Mouse (Mus musculus) intestine, embryonic 15.5 days (tissue): ENCODE data around the gene Cdc14b. TPM values are rescaled to one million over a fixed set of nuclear protein-coding genes. Genes with fewer than 3 reads are reported as not detected.
A peak's percentile ranks its signal among the peaks of the same experiment; 100 is the strongest.

Experiments
- ATAC-seq: fragments of 200-750 bp; cut with Nextera tagmentation; 2 replicates; pipeline ENCODE4 v1.8.0; 2017; ENCODE audit warnings: moderate TSS enrichment, moderate library complexity
- H3K27ac ChIP-seq: fragments of 300-500 bp; sonication (generic); 2 replicates; pipeline ENCODE4 v1.5.1; 2015; ENCODE audit warnings: mild to moderate bottlenecking, inconsistent platforms
- H3K27me3 ChIP-seq: fragments of 300-500 bp; sonication (generic); replicated peaks from 2 replicates; pipeline ENCODE4 v1.6.1; 2015; ENCODE audit warnings: inconsistent platforms
- H3K36me3 ChIP-seq: fragments of 300-500 bp; sonication (generic); 2 replicates; pipeline ENCODE4 v1.6.1; 2015; ENCODE audit warnings: inconsistent platforms
- H3K4me1 ChIP-seq: fragments of 300-500 bp; sonication (generic); replicated peaks from 2 replicates; pipeline ENCODE4 v1.6.1; 2015; ENCODE audit warnings: inconsistent platforms
- H3K4me2 ChIP-seq: fragments of 300-500 bp; sonication (generic); replicated peaks from 2 replicates; pipeline ENCODE4 v1.6.1; 2015; ENCODE audit warnings: mild to moderate bottlenecking, inconsistent platforms
- H3K4me3 ChIP-seq: fragments of 300-500 bp; sonication (generic); replicated peaks from 2 replicates; pipeline ENCODE4 v1.5.1; 2015; ENCODE audit warnings: inconsistent platforms
- H3K9ac ChIP-seq: fragments of 300-500 bp; sonication (generic); 2 replicates; pipeline ENCODE4 v1.6.1; 2015; ENCODE audit warnings: inconsistent platforms
- H3K9me3 ChIP-seq: fragments of 300-500 bp; sonication (generic); 2 replicates; pipeline ENCODE4 v1.6.1; 2016; ENCODE audit warnings: inconsistent platforms
- WGBS: fragments of 180-500 bp; shearing (Covaris S2); methylation state at CpG from one replicate; pipeline ENCODE4 v1.1.7; 2015; 5-methylcytosine and 5-hydroxymethylcytosine counted together
- polyA plus RNA-seq: library from polyadenylated mRNA; unstranded; fragments of >200 nt; fragmentation: Nextera tagmentation; extraction: Ambion mirVana; gene quantifications from 2 replicates; pipeline ENCODE4 v1.2.1, GENCODE M21; 2015

Gene Cdc14b
- polyA plus RNA-seq, 1 experiment from 2014 or later = 17.5 TPM

DNA sequence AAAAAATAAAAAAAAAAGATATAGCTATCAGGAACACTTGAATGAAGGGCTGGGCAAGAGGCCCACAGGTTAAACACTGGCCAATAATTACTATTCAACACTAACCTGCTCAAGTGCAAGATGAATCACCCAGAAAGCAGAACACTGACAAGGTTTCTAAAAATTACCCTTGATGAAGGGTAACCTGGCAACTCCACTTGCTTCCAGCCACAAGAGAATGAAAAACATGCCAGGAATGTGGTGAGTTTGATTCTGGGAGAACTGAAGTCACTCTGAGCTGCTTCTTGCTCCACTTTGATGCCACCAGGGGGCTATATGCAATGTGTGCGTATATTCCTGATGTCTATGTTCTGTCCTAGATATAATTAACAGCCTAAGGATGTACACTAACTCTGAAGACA, 119.9 kb downstream of the Cdc14b start:
- no peak overlapping the region for H3K4me2 ChIP-seq

DNA sequence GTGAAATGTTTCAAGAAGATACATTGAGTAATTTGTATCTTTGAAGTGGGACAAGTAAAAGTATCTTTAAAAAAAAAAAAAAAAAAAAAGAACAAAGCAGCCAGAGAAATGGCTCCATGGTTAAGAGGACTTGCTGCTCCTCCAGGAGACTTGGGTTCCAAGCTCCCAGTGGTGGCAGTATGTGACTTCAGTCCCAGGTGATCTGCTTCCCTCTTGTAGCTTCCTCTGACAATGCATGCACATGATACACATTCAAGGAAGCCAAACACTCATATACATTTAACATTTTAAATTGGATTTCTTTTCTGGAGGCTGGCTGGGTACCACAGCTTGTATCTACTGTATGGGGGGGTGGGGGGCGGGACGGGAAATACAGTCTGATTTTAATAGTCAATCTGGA, 120.4 kb downstream of the Cdc14b start:
- Histone ChIP-seq H3K9ac (no peak overlapping the region), H3K27ac (no peak overlapping the region), H3K36me3 (no peaks in the 10 kb centered on the region), H3K4me3 (no peak overlapping the region), H3K4me1 (peaks cover 7% of the 10 kb centered on the region), H3K9me3 (no peaks in the 10 kb centered on the region), H3K27me3 (no peaks in the 10 kb centered on the region), H3K4me2 (no peak overlapping the region)
- ATAC-seq = no peak
- WGBS = 59% methylated on average over 2 of the region's 2 CpGs

More for the DNA sequence above, 119.9 kb downstream of the Cdc14b start:
- WGBS = 12% methylated on average over 1 of the region's 1 CpGs
- Histone ChIP-seq H3K9me3 (no peaks in the 10 kb centered on the region), H3K4me3 (no peak overlapping the region), H3K27ac (no peak overlapping the region), H3K27me3 (no peaks in the 10 kb centered on the region), H3K4me1 (peaks cover 5% of the 10 kb centered on the region), H3K9ac (no peak overlapping the region), H3K36me3 (no peaks in the 10 kb centered on the region)
- ATAC-seq = no peak

DNA sequence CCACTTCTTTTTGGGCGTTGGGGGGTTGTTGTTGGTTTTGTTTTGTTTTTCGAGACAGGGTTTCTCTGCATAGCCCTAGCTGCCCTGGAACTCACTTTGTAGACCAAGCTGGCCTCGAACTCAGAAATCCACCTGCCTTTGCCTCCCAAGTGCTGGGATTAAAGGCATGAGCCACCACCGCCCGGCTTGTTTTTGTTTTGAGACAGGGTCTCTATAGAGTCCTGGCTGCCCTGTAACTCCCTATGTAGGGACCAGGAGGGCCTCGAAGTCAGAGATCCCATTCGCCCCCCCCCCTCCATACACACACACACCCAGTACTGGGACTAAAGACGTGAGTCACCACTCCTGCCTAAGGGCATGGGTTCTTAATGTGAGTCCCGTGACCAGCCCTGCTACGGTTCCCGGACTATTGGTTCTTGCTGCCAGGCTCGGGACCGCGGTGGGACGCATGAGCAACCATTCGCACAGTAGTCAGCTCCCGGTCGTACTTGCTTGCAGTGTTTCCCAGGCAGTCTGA, 121.3 kb downstream of the Cdc14b start:
- Histone ChIP-seq H3K9me3 (no peaks in the 10 kb centered on the region), H3K4me1 (peaks cover 7% of the 10 kb centered on the region), H3K4me3 (peak overlapping the region; percentile 97), H3K9ac (peak overlapping the region; percentile 32; the same call in 1 of the 2 replicates), H3K36me3 (no peaks in the 10 kb centered on the region), H3K27ac (0 out of 2 replicates have a peak overlapping the region, but pooled peaks have one; percentile 7), H3K4me2 (peak overlapping the region; percentile 93), H3K27me3 (no peaks in the 10 kb centered on the region)
- WGBS = 2% methylated on average over 18 of the region's 18 CpGs
- ATAC-seq = peak; percentile 55

DNA sequence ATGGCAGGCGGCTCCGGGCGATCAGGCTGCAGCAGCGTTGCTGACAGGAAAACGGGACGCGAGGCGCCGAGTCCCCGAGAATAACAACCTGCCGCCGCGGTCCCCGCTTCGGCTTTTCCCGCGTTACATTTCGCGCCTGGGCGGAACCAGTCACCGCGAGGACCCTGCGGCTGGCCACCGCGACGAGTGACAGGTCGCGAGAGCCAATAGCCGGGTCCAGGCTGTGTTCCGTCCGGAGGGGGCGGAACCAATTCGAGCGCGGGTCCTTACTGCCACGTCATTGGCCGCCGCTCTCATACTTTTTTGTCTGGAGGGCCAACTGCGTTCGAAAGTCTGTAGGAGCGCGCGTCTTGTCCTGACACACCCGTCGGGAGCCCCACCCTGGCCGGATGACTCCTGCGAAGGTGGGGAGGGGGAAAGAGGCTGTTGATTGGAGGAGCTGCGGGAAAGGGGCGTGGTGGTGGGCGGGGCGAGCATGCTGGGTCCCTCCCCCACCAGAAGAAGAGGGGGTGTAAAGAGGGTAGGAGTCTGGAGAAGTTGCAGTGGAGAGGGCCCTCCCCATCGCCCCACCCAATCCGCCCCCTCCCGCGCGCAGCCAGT, 121.9 kb downstream of the Cdc14b start, which contains the start of gene Zfp367:
TSS of gene Zfp367 (minus strand) at position 120 of the 600 bp plus-strand sequence.
- peak within 1 kb of the TSS; percentile 94 for H3K27ac ChIP-seq
- peak; percentile 95 for ATAC-seq
- H3K9ac ChIP-seq = peak within 1 kb of the TSS; percentile 77
- H3K4me1 ChIP-seq = peaks cover 7% of the 10 kb centered on the region
- no peaks in the 10 kb centered on the region for H3K27me3 ChIP-seq
- peak within 1 kb of the TSS; percentile 97 for H3K4me3 ChIP-seq
- under 1% methylated on average over 56 of the region's 56 CpGs for WGBS
- H3K36me3 ChIP-seq = no peaks in the 10 kb centered on the region
- no peaks in the 10 kb centered on the region for H3K9me3 ChIP-seq
- peak within 1 kb of the TSS; percentile 93 for H3K4me2 ChIP-seq

DNA sequence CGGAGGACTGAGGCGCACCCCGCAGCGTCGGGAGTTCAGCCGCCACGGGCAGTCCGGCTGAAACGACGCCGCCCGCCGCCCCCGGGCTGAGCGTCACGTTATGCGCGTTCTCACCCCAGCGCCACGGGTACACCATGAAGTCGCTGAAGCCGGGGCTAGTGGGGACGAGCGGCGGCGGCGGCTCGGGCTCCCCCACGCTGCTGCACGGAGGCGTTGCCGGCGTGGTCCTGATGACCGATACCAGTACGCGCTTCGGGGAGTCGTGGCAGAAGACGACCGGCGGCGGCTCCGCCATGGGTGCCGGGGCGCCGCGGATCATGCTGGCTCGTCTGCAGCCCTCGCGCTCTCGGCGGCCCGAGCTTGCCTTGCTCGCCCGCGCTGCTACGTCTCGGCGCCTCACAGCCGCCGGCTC, 122.4 kb downstream of the Cdc14b start:
- peak overlapping the region; percentile 97 for H3K4me3 ChIP-seq
- peak; percentile 39 for ATAC-seq
- no peaks in the 10 kb centered on the region for H3K27me3 ChIP-seq
- no peaks in the 10 kb centered on the region for H3K9me3 ChIP-seq
- peaks cover 7% of the 10 kb centered on the region for H3K4me1 ChIP-seq
- H3K4me2 ChIP-seq = peak overlapping the region; percentile 93
- H3K27ac ChIP-seq = peak overlapping the region; percentile 94
- no peaks in the 10 kb centered on the region for H3K36me3 ChIP-seq
- WGBS = under 1% methylated on average over 60 of the region's 61 CpGs
- peak overlapping the region; percentile 77 for H3K9ac ChIP-seq

DNA sequence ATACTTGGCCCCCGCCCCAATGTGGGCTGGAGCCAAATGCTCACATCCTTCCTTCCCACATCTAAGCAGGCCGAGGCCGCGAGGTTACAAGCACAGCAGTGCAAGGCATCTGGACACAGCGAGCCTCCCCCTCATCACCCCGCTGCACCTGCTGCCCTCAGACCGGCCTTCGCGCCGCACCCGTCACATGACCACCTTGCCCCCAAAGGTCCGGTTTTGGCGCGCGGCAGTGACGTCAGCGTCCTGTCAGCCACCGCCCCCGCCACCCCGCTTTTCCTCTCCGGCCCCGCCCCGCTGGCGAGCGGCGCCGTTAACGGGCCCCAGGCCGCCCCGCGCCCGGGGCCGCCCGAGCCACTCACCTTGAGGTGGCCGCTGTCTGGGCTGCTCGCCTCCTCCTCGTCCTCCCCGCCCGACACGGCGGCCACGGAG, 122.8 kb downstream of the Cdc14b start:
- Histone ChIP-seq H3K36me3 (no peaks in the 10 kb centered on the region), H3K27me3 (no peaks in the 10 kb centered on the region), H3K27ac (peak overlapping the region; percentile 94), H3K4me1 (peaks cover 7% of the 10 kb centered on the region), H3K9me3 (no peaks in the 10 kb centered on the region), H3K9ac (peak overlapping the region; percentile 77), H3K4me3 (peak overlapping the region; percentile 97), H3K4me2 (peak overlapping the region; percentile 93)
- peak; percentile 34 for ATAC-seq
- WGBS = under 1% methylated on average over 41 of the region's 42 CpGs

DNA sequence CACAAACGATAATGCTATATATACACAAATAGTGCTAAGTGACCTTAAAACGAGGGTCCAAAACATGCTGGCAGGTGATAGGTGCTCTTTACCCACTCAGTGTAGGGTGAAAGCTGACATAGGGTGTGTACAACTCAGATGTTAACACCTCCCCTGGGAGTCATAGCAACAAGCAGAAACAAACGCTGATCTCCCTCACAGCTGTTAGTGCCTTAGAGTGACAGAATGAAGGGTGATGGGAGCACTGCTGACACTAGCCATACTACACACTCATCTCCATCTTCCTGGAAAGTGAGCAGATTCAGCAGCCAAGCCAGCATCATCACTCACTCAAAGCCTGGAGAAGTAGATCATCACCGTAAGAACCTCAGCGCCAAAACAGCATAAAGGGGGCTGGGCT, 125.0 kb downstream of the Cdc14b start:
- 61% methylated on average over 5 of the region's 5 CpGs for WGBS
- no peak overlapping the region for H3K27ac ChIP-seq
- H3K4me2 ChIP-seq = no peak overlapping the region
- no peak overlapping the region for H3K9ac ChIP-seq
- H3K36me3 ChIP-seq = no peaks in the 10 kb centered on the region
- no peaks in the 10 kb centered on the region for H3K27me3 ChIP-seq
- no peak for ATAC-seq
- H3K9me3 ChIP-seq = no peaks in the 10 kb centered on the region
- peaks cover 5% of the 10 kb centered on the region for H3K4me1 ChIP-seq
- H3K4me3 ChIP-seq = no peak overlapping the region

Other genes with a start within 250 kb of the Cdc14b start
- gene Hsd17b3, start 186.1 kb downstream of the Cdc14b start, polyA plus RNA-seq = not detected in 2 replicates
- gene Slc35d2, start 145.9 kb downstream of the Cdc14b start, polyA plus RNA-seq = 4.6 and 6.7 TPM in 2 replicates
- gene Zfp367, start 122.1 kb downstream of the Cdc14b start, polyA plus RNA-seq = 18.8 and 21.6 TPM in 2 replicates
- 16.8 and 17.4 TPM in 2 replicates for gene Habp4, start 113.5 kb downstream of the Cdc14b start, polyA plus RNA-seq
- 41.3 and 42.4 TPM in 2 replicates for gene Aaed1, start 37.4 kb upstream of the Cdc14b start, polyA plus RNA-seq
- 195 and 213 TPM in 2 replicates for gene Ctsl, start 95.6 kb upstream of the Cdc14b start, polyA plus RNA-seq
- 7.9 and 8.6 TPM in 2 replicates for gene Cdk20, start 157.0 kb upstream of the Cdc14b start, polyA plus RNA-seq
- gene Fam240b, start 222.5 kb upstream of the Cdc14b start, polyA plus RNA-seq = not detected in 2 replicates